Mouse (Mus musculus): ENCODE measurements around the gene Lmntd1.

The Lmntd1 gene

DNA sequence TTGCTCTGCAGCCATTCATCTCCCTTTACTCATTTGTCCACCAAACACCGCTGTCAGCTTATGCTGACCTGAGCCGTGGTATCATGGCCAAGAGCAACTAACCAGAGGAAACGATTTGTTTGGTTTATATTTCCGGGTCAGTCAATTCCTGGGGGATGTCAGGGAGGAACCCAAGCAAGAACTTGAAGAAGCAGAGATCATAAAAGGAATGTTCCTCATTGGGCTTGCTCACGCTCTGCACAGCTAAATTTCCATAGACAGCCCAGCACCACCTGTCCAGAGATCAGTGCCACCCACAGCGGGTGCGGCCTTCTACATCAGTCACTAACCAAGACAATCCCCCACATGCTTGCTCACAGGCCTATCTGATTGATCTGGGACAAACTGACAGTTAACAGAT lies at the start of gene Lmntd1:
Lmntd1 (minus strand) TSS at position 101 of the 400 bp plus-strand sequence.
- 84% methylated on average over 7 of the region's 7 CpGs for WGBS

DNA sequence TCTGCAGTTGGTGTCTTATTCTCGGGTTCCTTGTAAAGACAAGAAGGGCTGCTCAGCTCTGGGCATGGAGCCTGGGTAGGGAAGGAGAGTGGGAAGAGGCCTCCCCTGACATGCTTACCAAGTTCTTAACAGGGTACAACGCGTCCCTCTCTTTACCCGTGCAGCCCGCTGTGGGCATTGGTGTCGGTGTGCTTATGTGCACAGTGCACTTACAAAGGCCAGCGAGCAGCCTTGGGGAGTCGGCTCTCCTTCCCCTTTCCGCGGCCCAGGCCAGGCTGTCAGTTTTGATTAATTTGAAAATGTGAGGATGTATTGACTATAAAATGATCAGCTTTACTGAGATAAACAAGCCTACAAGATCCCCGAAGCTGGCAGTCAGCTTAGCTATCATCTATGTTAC lies 46.8 kb upstream of the Lmntd1 start:
- WGBS: 88% methylated on average over 11 of the region's 11 CpGs

DNA sequence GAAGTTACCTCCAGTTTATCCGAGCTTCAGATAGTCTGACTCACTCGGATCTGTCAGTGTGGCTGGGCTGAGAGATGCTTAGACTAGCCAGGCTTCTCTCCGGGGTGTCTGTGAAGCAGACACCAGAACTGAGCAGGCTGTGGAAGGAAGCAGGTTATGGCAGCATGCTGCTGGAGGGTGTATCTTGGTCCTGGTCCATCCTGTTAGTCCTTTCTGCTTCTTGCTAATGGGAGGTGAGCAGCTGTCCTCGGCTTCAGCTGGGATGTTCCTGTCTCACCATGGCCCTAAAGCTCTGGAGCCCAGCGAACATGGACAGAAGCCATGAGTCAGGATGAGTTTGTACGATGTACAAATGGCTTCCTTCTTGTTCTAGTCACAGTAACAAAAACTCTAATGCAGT lies 45.0 kb upstream of the Lmntd1 start:
- 75% methylated on average over 6 of the region's 6 CpGs for WGBS

DNA sequence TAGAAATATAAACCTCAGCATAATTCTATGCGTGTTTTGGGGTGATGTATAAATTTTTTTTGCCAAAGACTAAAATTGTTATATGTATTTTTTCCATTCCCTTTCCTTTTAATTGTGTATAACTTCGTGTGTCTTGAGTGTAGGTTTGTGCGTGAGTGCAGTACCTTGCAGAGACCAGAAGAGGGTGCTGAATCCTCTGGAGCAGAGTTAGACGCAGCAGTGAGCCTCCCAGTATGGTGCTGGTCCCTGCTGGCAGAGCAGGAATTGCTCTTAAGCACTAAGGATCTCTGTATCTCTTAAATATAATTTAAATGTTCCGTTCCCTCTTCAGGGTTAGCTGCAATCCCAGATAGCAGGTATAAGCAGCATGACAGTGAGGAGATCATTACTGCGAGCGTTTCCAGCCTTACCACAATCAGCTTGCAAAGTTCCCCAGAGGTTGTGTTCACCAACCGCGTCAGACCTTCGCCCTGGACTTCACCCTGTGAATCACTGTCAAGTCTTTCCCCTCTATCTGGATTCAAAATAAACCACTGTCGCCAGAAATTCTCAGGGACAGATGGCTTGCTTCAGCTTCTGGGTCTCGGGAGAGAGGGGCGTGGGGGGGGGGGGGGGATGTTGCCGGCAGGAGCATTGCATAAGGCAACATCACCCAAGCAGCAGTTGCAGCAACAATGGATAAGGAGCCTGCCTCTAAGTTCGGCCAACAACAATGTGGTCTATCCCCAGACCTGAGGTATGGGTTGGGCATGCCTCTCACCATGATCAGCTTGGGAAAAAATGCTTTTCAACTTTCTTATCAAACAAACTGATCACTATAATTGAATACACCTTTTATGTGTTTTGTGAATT lies 42.8 kb upstream of the Lmntd1 start:
- WGBS: 75% methylated on average over 15 of the region's 15 CpGs

DNA sequence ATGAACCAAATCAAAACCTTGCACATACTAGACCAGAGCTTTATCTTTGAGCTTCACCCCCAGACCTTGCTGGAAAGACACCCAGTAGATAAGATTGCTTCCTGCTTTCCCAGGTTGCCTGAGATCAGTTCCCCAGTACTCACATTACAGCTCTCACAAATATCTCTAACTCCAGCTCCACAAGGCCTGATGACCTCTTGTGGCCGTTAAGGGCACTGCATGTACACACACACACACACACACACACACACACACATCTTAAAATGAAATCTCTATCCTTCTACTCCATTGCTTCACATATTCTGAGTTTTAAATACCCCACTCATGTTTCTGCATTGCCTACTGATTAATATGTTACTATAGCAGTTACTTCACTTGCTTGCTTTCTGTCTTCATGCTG lies 41.6 kb upstream of the Lmntd1 start:
- 86% methylated on average over 1 of the region's 1 CpGs for WGBS

DNA sequence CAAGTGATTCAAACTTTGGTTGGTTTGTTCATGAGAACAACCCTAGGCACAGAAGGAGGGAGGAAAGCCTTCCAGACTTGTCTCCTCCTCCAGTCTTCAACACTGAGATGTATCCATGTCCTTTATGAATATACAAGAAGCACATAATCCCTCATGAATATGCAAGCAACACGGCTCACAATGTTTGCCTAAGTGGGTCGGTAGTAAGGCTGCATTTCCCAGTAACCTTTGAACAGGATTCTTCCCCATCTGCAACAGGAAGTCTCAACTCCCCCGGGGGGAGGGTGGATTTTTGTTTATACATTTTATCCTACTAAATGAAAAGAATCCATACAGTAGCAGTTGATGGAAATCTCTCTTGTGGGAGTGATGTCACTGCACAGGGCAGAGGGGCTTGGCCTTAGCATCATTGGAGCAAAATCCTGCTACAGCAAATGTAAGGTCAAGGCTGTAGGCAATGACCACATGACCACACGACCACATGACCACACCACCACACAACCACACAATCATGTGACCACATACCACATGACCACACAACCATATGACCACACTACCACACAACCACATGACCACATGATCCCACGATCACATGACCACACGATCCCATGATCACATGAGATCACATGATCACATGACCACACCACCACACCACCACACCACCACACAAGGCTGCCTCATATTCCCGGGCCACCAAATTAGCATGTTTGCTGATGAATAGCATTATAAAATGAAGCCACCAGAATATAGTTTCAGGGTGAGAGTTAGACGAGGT lies 40.1 kb upstream of the Lmntd1 start:
- 59% methylated on average over 8 of the region's 8 CpGs for WGBS

DNA sequence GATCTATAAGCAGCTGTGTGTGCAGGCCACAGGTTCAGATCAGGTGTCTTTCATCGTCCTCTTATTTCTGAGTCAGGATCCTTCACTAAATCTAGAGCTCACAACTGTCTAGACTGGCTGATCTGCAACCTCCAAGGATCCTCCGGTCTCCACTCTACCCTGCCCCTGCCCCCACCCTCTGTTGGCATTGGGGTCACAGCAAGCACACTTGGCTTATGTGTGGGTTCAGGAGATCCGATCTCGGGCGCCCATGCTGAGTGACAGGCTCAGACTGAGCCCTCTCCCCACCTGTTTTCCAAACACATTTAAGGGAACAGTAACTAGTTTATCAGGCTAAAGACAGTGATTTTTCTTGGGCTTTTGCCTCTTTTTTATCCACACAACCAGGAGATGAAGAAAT lies 39.5 kb upstream of the Lmntd1 start:
- 53% methylated on average over 5 of the region's 5 CpGs for WGBS

DNA sequence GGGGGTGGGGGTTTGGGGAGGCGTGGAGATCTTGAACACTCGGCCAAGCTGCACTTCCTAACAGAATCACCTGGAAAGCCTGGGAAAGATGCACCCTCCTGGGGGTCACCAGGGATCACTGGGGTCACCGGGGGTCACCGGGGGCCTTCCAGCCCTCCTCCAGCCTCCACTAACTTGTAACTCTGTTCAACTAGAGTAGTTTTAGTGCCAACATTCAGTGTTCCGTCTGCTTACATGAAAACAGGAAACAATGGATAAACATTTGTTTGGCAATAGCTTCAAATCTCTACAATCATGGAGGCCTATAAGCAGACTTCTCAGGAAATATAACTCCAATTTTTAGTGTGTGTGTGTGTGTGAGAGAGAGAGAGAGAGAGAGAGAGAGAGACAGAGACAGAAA lies 38.9 kb upstream of the Lmntd1 start:
- whole genome bisulfite sequencing: 89% methylated on average over 5 of the region's 5 CpGs

DNA sequence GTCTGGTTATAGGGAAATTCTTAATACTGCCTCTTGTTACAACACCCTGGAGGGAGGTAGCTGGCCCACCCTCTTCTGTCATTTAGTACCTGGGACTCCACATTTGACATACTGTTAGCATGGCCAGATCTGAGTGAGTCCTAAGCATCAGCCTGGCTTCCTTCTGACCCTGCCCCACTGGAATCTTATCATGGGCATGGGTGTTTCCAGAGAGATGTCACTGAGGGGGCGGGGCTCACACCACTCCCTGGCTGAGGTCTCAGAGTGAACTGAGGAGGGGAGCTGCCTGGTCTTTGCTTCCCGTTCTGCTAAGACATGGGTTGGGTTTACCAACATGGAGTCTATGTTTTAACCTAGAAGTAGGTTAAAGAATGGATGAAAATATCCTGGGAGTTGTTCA lies 37.9 kb upstream of the Lmntd1 start:
- 90% methylated on average over 2 of the region's 2 CpGs for WGBS

DNA sequence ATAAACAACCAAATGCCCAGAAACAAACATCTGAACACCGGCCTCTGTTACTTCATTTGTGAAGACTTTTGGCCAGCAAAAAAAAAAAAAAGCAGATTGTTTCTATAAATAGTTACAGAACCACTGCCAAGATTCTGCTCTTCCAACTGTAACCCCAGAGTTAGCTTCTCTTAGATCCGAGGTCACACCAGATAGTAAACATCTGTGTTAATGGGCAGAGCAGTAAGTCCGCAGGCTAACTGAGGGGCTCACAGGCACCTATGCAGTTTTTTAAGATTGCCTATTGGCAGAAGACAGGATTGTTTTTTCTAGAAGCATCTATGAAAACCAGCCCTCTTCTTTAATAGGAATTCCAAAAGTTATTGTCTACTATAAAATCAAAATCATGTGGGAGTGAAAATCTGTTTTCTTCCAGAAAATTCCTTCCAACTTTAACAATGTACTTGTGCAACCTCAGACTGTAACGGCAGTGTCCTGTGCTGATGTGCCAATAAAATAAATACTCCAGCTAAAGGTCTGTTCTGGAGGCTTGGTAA lies 26.9 kb upstream of the Lmntd1 start:
- 60% methylated on average over 4 of the region's 4 CpGs for WGBS

DNA sequence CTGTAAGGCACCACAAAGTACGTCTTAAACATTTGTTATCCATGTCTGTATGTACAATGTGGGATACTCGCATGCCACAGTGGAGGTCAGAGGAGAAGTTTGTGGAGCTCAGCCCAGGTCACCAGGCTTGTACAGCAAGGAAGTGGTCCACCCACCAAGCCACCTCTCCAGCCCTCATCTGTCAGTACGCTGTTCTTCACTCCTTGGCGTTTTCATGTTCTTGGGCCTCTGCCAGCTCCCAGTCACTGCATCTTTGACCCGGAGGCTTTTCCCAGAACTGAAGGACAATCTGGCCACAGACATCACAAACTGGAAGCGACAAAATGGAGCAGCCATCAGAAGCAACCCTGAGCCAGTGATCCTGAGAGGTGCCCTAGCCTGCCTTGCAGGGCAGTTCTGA lies 24.1 kb upstream of the Lmntd1 start:
- WGBS: 71% methylated on average over 6 of the region's 6 CpGs

DNA sequence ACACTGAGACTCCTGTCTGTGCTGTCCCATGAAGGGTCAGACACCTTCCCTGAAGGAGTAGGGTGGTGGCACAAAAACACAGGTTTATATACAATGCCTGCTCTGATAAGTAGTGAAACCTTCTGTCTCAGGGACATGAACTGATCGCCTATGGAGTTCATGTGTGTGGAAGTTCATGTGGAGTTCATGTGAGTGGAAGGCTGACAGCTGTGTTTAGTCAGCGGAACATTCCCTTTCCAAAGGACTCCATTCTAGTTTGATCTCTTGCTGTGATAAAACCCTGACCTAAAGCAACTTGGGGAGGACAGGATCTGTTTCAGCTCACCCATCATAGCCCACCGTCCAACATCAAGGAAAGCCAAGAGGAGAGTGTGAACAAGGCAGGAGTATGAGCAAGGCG lies 22.6 kb upstream of the Lmntd1 start:
- 89% methylated on average over 4 of the region's 4 CpGs for WGBS

DNA sequence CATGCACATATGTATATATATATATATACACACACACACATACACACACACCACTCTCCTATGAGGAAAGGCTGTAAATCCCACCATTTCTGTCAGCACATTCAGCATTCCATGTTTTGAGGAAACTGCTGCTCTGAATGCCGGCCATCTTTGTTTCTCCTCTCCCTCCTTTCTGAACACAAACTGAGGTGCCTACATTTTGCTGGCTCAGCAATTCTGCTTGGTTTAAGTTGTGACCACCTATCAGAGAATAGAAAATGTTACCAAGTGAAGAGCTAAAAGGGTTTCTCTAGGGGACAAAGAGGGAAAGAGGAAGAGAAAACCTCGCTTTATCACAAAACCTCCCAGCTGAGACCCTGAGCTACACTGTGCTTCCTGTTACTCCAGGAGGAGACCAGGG lies 20.3 kb upstream of the Lmntd1 start:
- WGBS: 91% methylated on average over 2 of the region's 2 CpGs

DNA sequence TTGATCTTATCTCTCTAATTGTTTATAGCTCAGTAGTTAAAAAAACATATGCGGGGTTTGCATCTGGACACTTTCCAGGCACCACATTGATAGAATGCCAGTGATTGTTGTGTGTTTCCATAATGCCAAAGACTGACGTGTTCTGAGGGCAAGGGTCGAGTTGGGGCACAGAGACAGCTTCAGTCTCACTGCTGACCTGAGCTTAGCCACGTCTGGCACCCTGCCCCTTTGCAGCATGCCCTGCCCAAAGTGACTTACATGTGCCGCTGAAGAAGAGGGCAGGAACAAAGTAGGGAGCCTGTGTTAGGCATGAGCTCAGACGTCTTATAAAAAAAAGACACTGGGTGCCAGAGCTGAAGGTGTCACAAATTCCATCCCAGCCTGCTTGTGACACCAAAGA lies 16.1 kb upstream of the Lmntd1 start:
- 57% methylated on average over 6 of the region's 6 CpGs for WGBS

DNA sequence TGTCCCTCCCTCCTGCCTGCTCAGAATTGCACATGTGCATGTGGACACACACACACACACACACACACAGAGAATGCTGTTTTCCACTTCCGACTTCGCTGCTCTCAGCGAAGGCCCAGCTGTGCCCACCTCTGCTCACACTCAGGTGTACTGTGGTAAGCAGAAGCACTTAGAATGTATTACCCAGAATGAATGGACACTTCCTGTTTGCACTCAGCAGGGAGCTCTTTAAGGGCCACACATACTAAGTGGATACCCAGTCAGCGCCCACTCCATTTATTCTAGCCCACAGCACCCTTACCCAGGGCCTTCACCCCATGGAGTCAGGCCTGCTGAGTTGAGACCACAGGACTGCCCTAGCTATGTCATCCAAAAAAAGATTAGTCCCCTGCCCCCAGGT lies 9.0 kb upstream of the Lmntd1 start:
- WGBS: 87% methylated on average over 4 of the region's 4 CpGs

DNA sequence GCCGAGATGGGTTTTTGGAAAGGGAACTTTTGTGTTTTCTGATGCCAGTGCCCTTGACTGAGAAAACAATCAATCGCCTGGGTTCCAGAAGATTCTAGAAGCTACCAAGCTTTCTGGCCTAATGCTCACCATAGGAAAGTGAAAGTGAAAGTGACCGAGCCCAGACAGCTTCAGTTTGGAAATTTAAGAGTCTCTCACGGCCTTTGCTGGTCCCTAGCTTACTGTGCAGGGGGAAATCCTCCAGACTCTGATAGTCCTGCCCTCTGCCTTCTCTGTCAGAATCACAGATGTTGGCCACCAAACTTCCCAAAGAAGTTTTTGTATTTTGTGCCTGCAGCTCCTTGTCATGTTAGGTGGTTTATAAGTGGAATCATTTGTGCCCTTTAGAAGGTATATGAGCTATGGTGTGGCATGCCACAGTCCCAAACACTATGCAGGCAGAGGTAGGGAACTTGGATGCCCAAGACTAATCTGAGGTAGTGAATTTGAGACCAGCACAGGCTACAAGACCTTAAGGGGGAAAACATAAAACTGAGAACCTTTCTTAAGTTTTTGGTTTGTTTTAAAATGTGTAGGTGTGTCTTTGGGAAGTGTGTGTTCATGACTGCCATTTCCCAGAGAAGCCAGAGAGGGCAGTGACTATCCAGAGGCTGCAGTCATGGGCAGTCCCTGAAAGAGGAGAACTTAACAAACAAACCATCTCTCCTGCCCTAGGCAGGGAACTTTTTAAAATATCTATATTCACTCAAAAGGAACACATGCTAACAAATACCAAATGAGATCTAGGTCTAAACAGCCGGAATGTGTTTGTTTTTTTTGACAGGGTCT lies 2.5 kb upstream of the Lmntd1 start:
- WGBS: 79% methylated on average over 5 of the region's 5 CpGs

DNA sequence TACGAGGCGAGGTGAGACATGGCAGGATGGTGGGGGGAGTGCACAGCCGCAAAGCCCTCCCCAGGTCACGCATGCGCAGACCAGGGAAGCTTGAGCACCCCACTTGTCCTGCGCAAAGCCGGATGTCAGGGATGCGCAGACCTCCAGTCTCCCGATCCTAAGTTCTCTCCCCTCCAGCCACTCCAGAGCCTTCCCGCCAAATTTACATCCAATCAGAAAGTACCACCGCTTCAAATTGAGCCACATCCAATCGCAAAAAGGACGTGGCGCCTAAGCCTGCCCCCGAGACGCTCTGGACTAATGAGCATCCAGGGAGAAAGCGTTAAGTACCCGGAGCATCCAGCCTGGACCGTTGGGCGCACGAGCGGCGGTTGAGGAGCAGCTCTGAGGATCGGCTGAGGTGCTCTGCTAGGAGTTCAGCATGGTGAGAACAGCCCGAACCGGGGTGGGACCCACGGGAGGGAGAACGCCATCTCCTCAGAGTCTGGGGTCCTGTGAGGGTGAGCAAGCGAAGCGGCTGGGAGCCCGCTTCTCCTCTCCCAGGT lies 1.6 kb upstream of the Lmntd1 start, which contains the start of gene Tuba3b:
Tuba3b (plus strand) TSS at position 92 of the 545 bp plus-strand sequence.
- 97% methylated on average over 31 of the region's 31 CpGs for WGBS

DNA sequence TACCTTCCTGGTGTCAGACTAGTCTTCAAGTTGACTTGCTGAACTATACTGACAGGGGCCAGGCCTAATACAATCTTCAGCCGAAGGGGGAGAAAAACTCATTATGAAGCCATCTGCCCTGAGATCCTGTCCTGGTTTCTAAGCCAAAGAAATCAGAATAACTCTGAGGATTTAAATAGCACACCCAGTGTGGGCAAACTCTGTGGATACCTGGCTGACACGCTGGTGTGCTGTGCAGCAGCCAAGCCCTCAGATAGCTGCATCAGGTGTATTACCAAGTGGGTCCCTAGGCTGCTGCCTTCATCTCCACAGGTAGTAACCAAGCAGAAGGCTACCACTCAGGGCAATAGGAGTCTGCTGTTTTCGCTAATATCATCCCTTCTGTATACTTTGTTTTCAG lies 1.5 kb downstream of the Lmntd1 start:
- WGBS: 62% methylated on average over 3 of the region's 3 CpGs

DNA sequence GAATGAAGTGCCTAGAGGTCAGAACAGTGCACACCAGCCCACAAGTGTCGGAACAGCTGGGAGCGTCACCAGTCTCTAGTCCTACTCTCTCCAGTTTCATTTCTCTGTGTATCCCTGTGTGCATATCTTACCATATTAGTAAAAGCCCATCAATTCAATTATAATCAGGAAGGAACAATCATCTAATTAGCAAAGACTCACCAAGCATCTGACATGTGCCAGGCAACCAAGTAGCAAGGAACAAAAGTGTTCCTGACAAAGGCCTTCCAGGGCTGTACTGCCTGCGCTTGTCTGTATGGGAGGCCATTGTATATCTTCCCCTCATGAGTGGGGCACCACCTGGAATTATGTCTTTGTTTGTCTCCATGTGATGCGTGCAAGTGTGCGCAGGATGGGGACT lies 3.2 kb downstream of the Lmntd1 start:
- WGBS: 90% methylated on average over 5 of the region's 5 CpGs

DNA sequence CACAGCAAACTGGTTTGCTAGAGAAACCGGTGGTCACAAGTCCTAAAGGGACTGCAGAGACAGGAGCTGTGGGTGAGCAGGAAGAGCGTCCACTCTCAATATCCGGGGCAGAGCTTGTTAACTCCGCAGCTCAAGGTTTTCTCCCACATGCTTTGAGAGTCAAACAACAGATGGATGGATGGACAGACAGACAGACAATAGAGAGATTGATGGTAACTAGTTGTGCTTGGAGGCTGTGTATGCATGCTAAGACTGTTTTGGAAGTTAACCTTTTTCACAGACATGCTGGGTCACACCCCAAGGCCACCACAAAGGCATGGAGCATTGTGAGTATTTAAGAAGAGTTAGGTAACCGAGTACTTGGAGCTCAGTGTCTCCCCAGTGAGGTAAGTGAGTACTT lies 5.4 kb downstream of the Lmntd1 start:
- 90% methylated on average over 5 of the region's 5 CpGs for WGBS

DNA sequence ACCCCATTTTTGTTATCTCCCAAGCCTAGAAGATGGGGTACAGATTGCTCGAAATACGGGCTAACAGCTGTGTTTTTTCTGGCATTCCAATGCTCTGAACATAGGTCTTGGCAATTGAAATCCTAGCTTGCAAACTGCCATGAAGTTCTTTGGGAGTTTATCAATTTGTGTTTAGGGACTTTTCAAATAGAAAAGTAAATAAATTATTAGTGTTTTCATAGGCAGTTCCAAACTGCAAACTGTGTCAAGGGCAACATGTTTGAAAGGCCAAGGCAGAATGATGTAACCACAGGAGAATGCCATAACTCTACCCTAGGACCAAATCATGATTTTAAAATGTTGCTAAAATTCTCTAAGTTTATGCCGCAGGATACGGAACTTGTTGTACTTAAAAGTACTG lies 6.4 kb downstream of the Lmntd1 start:
- 71% methylated on average over 4 of the region's 4 CpGs for WGBS

DNA sequence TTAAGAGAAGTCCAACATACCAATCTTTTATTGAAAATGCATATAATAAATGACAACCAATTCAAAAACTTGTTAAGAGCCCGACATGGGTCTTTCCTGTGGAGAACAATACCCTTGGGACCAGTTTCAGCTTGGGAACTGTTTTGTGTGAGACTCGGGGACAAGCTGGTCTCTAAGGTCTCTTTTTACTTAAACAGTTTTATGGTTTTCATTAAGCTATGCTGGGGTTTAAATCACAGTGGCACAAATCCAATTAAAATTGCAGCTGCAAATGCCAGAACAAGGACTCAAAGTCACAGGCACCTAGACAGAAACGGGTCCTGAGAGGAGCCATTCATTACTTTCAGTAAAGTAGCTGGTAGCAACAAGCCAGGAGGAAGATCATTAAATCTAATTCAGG lies 8.9 kb downstream of the Lmntd1 start:
- WGBS: 68% methylated on average over 3 of the region's 3 CpGs
